Mouse (Mus musculus) G1E (cell line): ENCODE measurements at regions not wholly inside any gene's neighbourhood (a gene's known extent, or its start where the extent isn't known, plus 50 kb on each side); places are given as distances from the start of the nearest gene placed in this dataset.

ENCODE experiments used
- CTCF ChIP-seq: IDR thresholded peaks from 2 replicates; pipeline ENCODE4 v1.5.1; 2012; ENCODE audit warnings: low read depth, low read length, inconsistent platforms, mixed read lengths
- TAL1 ChIP-seq: conservative IDR thresholded peaks from 2 replicates; pipeline ENCODE4 v1.6.1; 2012; ENCODE audit warnings: low read depth, low read length, inconsistent platforms, mixed read lengths

DNA sequence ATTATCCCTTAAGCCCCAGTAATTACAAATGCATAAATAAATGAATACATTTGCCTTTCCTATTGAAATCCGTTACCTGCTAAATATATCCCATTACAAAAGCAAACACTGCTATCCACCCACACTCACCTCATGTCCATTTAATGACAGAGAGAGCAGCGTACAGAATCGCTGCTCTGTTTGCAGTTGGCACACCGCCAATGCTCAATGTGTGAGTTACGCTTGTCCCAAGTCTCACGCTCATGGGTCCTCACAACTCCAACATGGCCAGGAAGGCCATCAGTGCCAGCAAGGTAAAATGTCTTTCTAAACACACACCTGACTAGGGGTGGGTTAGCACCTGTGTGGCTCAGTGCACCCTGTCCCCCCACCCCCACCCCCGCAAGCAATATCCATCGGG, 150.0 kb upstream of the Igsf21 start:
- TF ChIP-seq TAL1 = no peak
- TF ChIP-seq CTCF = no peak
